Mouse (Mus musculus) stomach, embryonic 14.5 days (tissue): ENCODE data around the gene Spata17. TPM values are rescaled to one million over a fixed set of nuclear protein-coding genes. Genes with fewer than 3 reads are reported as not detected.

Experiments
- ATAC-seq: fragments of 200-750 bp; cut with Nextera tagmentation; 2 replicates; pipeline ENCODE4 v1.8.0; 2017; ENCODE audit warnings: low read depth, moderate TSS enrichment; ENCODE audit not compliant: insufficient number of reproducible peaks, insufficient read depth, low FRiP score
- H3K27ac ChIP-seq: fragments of 300-500 bp; sonication (generic); 2 replicates; pipeline ENCODE4 v1.5.1; 2014; ENCODE audit warnings: mild to moderate bottlenecking, low read length, moderate library complexity, mixed read lengths
- H3K27me3 ChIP-seq: fragments of 300-500 bp; sonication (generic); 2 replicates; pipeline ENCODE4 v1.6.1; 2014; ENCODE audit warnings: low read length, control low read depth, mixed read lengths; ENCODE audit not compliant: control insufficient read depth, insufficient read depth
- H3K36me3 ChIP-seq: fragments of 300-500 bp; sonication (generic); 2 replicates; pipeline ENCODE4 v1.6.1; 2014; ENCODE audit warnings: mild to moderate bottlenecking, control low read depth, low read length, moderate library complexity, mixed read lengths; ENCODE audit not compliant: control insufficient read depth, insufficient read depth
- H3K4me1 ChIP-seq: fragments of 300-500 bp; sonication (generic); 2 replicates; pipeline ENCODE4 v1.6.1; 2014; ENCODE audit warnings: low read length, control low read depth, mixed read lengths; ENCODE audit not compliant: control insufficient read depth, insufficient read depth
- H3K4me2 ChIP-seq: fragments of 300-500 bp; sonication (generic); replicated peaks from 2 replicates; pipeline ENCODE4 v1.6.1; 2014; ENCODE audit warnings: low read depth, low read length, control low read depth
- H3K4me3 ChIP-seq: fragments of 300-500 bp; sonication (generic); 2 replicates; pipeline ENCODE4 v1.5.1; 2014; ENCODE audit warnings: low read depth, low read length, control low read depth
- H3K9ac ChIP-seq: fragments of 300-500 bp; sonication (generic); replicated peaks from 2 replicates; pipeline ENCODE4 v1.6.1; 2014; ENCODE audit warnings: low read depth, mild to moderate bottlenecking, control low read depth, low read length, moderate library complexity, mixed read lengths
- H3K9me3 ChIP-seq: fragments of 300-500 bp; sonication (generic); 2 replicates; pipeline ENCODE4 v1.6.1; 2016; ENCODE audit warnings: low read depth, low read length, control low read depth; ENCODE audit not compliant: control insufficient read depth
- WGBS: fragments of 180-500 bp; shearing (Covaris S2); extraction: QIAGEN DNeasy Blood & Tissue Kit; methylation state at CpG from one replicate; pipeline ENCODE4 v1.1.7; 2014; 5-methylcytosine and 5-hydroxymethylcytosine counted together
- polyA plus RNA-seq: library from polyadenylated mRNA; unstranded; fragments of >200 nt; fragmentation: Nextera tagmentation; extraction: Ambion mirVana; gene quantifications from 2 replicates; pipeline ENCODE4 v1.2.1, GENCODE M21; 2014

Gene Spata17
- polyA plus RNA-seq = 0.61 and 0.84 TPM in 2 replicates

GRCm38 (mm10) chr1:187215181-187216116, at the start of gene Spata17, which contains the start of gene Gpatch2:
TSS of gene Spata17 (minus strand) at chr1:187215465.
TSS of gene Gpatch2 (plus strand) at chr1:187215508.
- Histone ChIP-seq H3K4me3 (peak within 1 kb of the TSS; percentile 92), H3K36me3 (no peaks in the 10 kb centered on the region), H3K4me2 (peak within 1 kb of the TSS; percentile 76), H3K27me3 (no peaks in the 10 kb centered on the region), H3K27ac (peak within 1 kb of the TSS; percentile 83), H3K9me3 (no peaks in the 10 kb centered on the region), H3K4me1 (no peaks in the 10 kb centered on the region), H3K9ac (peak within 1 kb of the TSS; percentile 85)
- WGBS = under 1% methylated on average over 58 of the region's 58 CpGs
- ATAC-seq = peak; percentile 89

DNA sequence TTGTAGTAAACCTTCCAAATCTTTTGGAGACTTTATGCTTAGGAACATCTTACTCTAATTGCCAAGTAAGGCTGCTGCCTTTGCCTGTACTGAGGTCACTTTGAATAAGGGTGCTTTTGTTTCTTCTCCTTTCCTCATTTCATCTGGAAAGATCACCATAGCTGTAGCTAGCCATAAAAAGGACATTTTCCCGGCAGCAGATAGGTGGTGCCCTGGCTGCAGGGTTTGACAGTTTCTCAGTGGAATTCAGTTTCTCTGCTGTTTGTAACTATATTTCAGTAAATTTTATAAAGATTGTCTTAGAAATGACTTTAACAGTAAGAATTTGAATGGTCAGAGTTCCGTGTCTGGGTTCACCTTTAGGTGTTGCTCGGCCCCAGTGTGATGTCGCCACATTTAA, 43.5 kb upstream of the Spata17 start:
- Histone ChIP-seq H3K9ac (no peak overlapping the region), H3K36me3 (no peaks in the 10 kb centered on the region), H3K27ac (no peak overlapping the region), H3K4me2 (no peak overlapping the region), H3K4me3 (no peak overlapping the region), H3K27me3 (no peaks in the 10 kb centered on the region), H3K9me3 (no peaks in the 10 kb centered on the region), H3K4me1 (no peaks in the 10 kb centered on the region)
- 88% methylated on average over 4 of the region's 4 CpGs for WGBS
- ATAC-seq = no peak

DNA sequence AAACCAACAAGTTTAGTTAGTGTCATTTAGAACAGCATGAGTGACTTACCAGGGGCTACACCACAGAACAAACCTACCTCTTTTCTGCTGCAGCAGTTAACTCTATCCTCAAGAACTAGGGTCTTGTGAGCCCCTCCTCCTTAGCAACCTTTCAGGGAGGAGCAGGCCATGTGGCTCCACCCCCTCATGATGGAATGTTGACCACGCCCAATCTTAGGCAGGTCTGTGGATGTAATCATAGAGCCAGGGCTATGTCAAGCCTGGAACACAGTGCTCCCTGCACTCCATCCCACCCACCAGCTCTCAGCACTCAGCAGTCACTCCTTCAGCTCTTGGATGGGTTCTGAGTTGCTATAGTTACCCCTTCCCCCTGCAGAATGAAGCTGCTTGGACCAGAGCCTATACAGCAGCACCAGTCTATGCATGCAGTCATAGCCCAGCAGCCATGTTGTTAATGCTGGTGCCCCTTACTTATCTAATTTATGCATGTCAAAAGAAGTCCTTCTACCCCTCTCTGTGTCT, 35.5 kb upstream of the Spata17 start:
- no peak for ATAC-seq
- Histone ChIP-seq H3K9me3 (no peaks in the 10 kb centered on the region), H3K4me1 (no peaks in the 10 kb centered on the region), H3K27ac (no peak overlapping the region), H3K4me2 (no peak overlapping the region), H3K9ac (no peak overlapping the region), H3K36me3 (no peaks in the 10 kb centered on the region), H3K4me3 (no peak overlapping the region), H3K27me3 (no peaks in the 10 kb centered on the region)
- 80% methylated on average over 1 of the region's 1 CpGs for WGBS

- H3K4me2 ChIP-seq = no peak overlapping the region
- no peak overlapping the region for H3K27ac ChIP-seq
- ATAC-seq = no peak
- H3K4me3 ChIP-seq = no peak overlapping the region
- H3K4me1 ChIP-seq = no peaks in the 10 kb centered on the region
- no peaks in the 10 kb centered on the region for H3K36me3 ChIP-seq
- no peaks in the 10 kb centered on the region for H3K27me3 ChIP-seq
- WGBS = 80% methylated on average over 5 of the region's 5 CpGs
- H3K9ac ChIP-seq = no peak overlapping the region
- H3K9me3 ChIP-seq = no peaks in the 10 kb centered on the region
These were observed 29.5 kb upstream of the Spata17 start for GRCm38 (mm10) chr1:187244734-187245133.

GRCm38 (mm10) chr1:187241329-187241728, 26.1 kb upstream of the Spata17 start:
- Histone ChIP-seq H3K9me3 (no peaks in the 10 kb centered on the region), H3K4me2 (no peak overlapping the region), H3K27me3 (no peaks in the 10 kb centered on the region), H3K9ac (no peak overlapping the region), H3K4me3 (no peak overlapping the region), H3K27ac (no peak overlapping the region), H3K4me1 (no peaks in the 10 kb centered on the region), H3K36me3 (no peaks in the 10 kb centered on the region)
- 89% methylated on average over 5 of the region's 5 CpGs for WGBS
- no peak for ATAC-seq

DNA sequence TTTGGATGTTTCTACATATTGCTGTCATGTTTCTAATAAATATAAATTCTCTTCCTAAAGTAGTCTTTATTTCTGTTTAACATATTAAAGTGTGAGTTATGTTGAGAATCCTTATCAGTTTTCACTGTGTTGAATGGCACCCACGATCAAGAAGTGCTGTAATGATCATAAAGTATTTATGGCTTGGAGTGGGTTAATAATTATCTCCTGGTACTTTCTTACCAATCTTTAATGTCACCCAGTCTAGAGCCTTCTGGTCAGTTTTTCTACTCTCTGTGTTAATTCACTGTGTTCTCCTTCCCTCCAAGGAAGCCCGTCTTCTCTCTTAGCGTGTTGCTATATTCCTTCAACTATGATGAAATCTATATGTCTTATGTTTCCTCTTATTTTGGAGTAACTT, 25.0 kb upstream of the Spata17 start:
- H3K4me3 ChIP-seq = no peak overlapping the region
- H3K4me2 ChIP-seq = no peak overlapping the region
- no peak overlapping the region for H3K27ac ChIP-seq
- no peaks in the 10 kb centered on the region for H3K9me3 ChIP-seq
- no peaks in the 10 kb centered on the region for H3K4me1 ChIP-seq
- no peaks in the 10 kb centered on the region for H3K27me3 ChIP-seq
- ATAC-seq = no peak
- no peaks in the 10 kb centered on the region for H3K36me3 ChIP-seq
- 95% methylated on average over 3 of the region's 3 CpGs for WGBS
- no peak overlapping the region for H3K9ac ChIP-seq

- H3K27me3 ChIP-seq = no peaks in the 10 kb centered on the region
- no peaks in the 10 kb centered on the region for H3K4me1 ChIP-seq
- no peak overlapping the region for H3K4me3 ChIP-seq
- H3K9ac ChIP-seq = no peak overlapping the region
- no peak for ATAC-seq
- no peak overlapping the region for H3K27ac ChIP-seq
- H3K36me3 ChIP-seq = peaks cover 3% of the 10 kb centered on the region; the same call in 1 of the 2 replicates
- H3K9me3 ChIP-seq = no peaks in the 10 kb centered on the region
- WGBS = 94% methylated on average over 4 of the region's 4 CpGs
- no peak overlapping the region for H3K4me2 ChIP-seq
These were observed 22.8 kb upstream of the Spata17 start for GRCm38 (mm10) chr1:187238061-187238460.

GRCm38 (mm10) chr1:187236296-187236695, 21.0 kb upstream of the Spata17 start:
- H3K27me3 ChIP-seq = no peaks in the 10 kb centered on the region
- ATAC-seq = no peak
- H3K4me2 ChIP-seq = no peak overlapping the region
- no peaks in the 10 kb centered on the region for H3K4me1 ChIP-seq
- no peak overlapping the region for H3K27ac ChIP-seq
- H3K4me3 ChIP-seq = no peak overlapping the region
- no peaks in the 10 kb centered on the region for H3K9me3 ChIP-seq
- H3K36me3 ChIP-seq = peaks cover 3% of the 10 kb centered on the region; the same call in 1 of the 2 replicates
- no peak overlapping the region for H3K9ac ChIP-seq
- 70% methylated on average over 6 of the region's 6 CpGs for WGBS
